Mouse (Mus musculus): ENCODE measurements at regions not wholly inside any gene's neighbourhood (a gene's known extent, or its start where the extent isn't known, plus 50 kb on each side); places are given as distances from the start of the nearest gene placed in this dataset.

DNA sequence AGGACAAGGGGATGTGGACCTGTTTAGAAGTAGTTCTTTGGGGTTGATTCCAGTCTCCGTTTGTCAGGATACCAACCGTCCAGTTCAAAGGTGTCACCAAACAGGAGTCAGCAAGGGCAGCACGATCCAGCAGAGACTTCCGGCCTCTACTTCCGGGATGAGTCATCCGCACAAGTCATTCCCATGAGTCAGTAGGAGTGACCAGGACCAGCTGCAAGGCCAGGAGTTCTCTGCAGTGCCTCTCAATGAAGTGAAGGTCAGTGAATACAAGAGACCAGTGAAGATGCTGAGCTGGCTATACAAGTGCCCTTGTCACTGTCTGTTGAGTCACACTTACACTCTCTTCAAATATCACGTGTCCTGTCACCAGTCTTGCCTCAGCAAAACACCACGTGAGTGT is 272.8 kb upstream of the Cntnap4 start:
- TF ChIP-seq CTCF (IDR thresholded peaks at IDR 0.05; ENCODE audit: extremely low read depth, insufficient read depth, insufficient read length, insufficient replicate concordance) (no peak), POLR2A (IDR thresholded peaks at IDR 0.05; ENCODE audit: low read depth, low read length) (no peak)

All from spleen, adult 2 months (tissue).